Mouse (Mus musculus) heart, embryonic 13.5 days (tissue): ENCODE measurements around the gene Marveld1. TPM values are rescaled to one million over a fixed set of nuclear protein-coding genes. Genes with fewer than 3 reads are reported as not detected.

Source experiments
- ATAC-seq: fragments of 200-750 bp; cut with Nextera tagmentation; 2 replicates; pipeline ENCODE4 v1.8.0; 2017; ENCODE audit warnings: moderate TSS enrichment; ENCODE audit not compliant: insufficient number of reproducible peaks, low FRiP score, low TSS enrichment; ENCODE audit errors: extremely low read depth
- H3K27ac ChIP-seq: fragments of 300-500 bp; sonication (generic); replicated peaks from 2 replicates; pipeline ENCODE4 v1.5.1; 2015; ENCODE audit warnings: moderate library complexity, mild to moderate bottlenecking, inconsistent platforms
- H3K27me3 ChIP-seq: fragments of 300-500 bp; sonication (generic); replicated peaks from 2 replicates; pipeline ENCODE4 v1.6.1; 2015; ENCODE audit warnings: mild to moderate bottlenecking, inconsistent platforms
- H3K36me3 ChIP-seq: fragments of 300-500 bp; sonication (generic); 2 replicates; pipeline ENCODE4 v1.6.1; 2015; ENCODE audit warnings: mild to moderate bottlenecking, inconsistent platforms
- H3K4me1 ChIP-seq: fragments of 300-500 bp; sonication (generic); 2 replicates; pipeline ENCODE4 v1.6.1; 2015; ENCODE audit warnings: inconsistent platforms
- H3K4me2 ChIP-seq: fragments of 300-500 bp; sonication (generic); 2 replicates; pipeline ENCODE4 v1.6.1; 2015; ENCODE audit warnings: inconsistent platforms, mild to moderate bottlenecking, moderate library complexity
- H3K4me3 ChIP-seq: fragments of 300-500 bp; sonication (generic); 2 replicates; pipeline ENCODE4 v1.5.1; 2015; ENCODE audit warnings: moderate library complexity, mild to moderate bottlenecking, inconsistent platforms
- H3K9ac ChIP-seq: fragments of 300-500 bp; sonication (generic); 2 replicates; pipeline ENCODE4 v1.6.1; 2015; ENCODE audit warnings: inconsistent platforms, mild to moderate bottlenecking, moderate library complexity
- H3K9me3 ChIP-seq: fragments of 300-500 bp; sonication (generic); 2 replicates; pipeline ENCODE4 v1.6.1; 2016; ENCODE audit warnings: inconsistent platforms
- WGBS: fragments of 180-500 bp; shearing (Covaris S2); methylation state at CpG from one replicate; pipeline ENCODE4 v1.1.7; 2015; ENCODE audit warnings: mixed read lengths; 5-methylcytosine and 5-hydroxymethylcytosine counted together
- polyA plus RNA-seq: library from polyadenylated mRNA; unstranded; fragments of >200 nt; fragmentation: Nextera tagmentation; extraction: Ambion mirVana; gene quantifications from 2 replicates; pipeline ENCODE4 v1.2.1, GENCODE M21; 2015

Gene Marveld1
- polyA plus RNA-seq, 1 experiment from 2014 or later = 7.4 TPM

DNA sequence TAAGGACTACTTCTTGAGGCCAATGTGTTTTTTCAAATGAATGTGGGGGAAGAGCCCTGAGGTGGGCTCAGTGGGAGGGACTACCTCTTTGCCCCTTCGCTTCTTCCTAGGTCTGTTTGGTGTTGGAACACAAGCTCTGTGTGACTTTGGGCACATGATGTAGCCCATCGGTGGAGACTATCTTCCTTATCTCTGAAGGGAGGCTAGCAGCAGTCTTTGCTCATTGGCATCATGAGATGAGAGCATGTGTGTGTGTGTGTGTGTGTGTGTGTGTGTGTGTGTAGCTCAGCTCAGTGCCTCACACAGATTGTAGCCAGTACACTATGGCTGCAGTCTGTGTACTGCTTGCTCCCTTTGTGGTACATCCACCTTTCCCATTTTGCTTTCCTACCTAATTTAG lies 30.3 kb downstream of the Marveld1 start:
- H3K27me3 ChIP-seq = no peaks in the 10 kb centered on the region
- no peak overlapping the region for H3K4me3 ChIP-seq
- peaks cover 37% of the 10 kb centered on the region for H3K36me3 ChIP-seq
- no peak overlapping the region for H3K4me2 ChIP-seq
- H3K9me3 ChIP-seq = no peaks in the 10 kb centered on the region
- peaks cover 6% of the 10 kb centered on the region; the same call in 1 of the 2 replicates for H3K4me1 ChIP-seq
- 63% methylated on average over 2 of the region's 2 CpGs for WGBS
- H3K27ac ChIP-seq = no peak overlapping the region
- no peak for ATAC-seq
- H3K9ac ChIP-seq = no peak overlapping the region

DNA sequence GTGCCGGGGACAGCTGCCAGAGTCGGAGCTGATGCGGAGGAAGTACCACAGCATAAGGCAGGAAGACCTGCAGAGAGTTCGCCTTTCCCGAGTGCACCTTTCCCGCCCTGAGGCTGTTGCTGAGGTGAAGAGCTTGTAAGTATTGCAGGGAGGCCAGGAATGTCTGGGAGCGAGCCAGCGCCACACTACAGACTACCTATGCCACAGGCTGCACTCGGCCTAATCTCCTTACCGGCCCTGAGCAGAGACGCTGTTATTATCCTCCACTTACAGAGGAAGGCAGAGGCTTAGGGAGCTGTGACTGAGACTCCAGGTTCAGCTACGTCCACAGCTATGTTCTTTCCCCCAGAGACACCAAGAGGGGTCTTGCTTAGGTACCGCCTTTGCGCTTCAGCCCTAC lies 32.2 kb downstream of the Marveld1 start:
- no peak overlapping the region for H3K9ac ChIP-seq
- ATAC-seq = no peak
- H3K4me3 ChIP-seq = no peak overlapping the region
- H3K27me3 ChIP-seq = no peaks in the 10 kb centered on the region
- H3K36me3 ChIP-seq = peaks cover 56% of the 10 kb centered on the region
- WGBS = 86% methylated on average over 14 of the region's 14 CpGs
- peaks cover 5% of the 10 kb centered on the region; the same call in 1 of the 2 replicates for H3K4me1 ChIP-seq
- H3K27ac ChIP-seq = no peak overlapping the region
- no peaks in the 10 kb centered on the region for H3K9me3 ChIP-seq
- no peak overlapping the region for H3K4me2 ChIP-seq

DNA sequence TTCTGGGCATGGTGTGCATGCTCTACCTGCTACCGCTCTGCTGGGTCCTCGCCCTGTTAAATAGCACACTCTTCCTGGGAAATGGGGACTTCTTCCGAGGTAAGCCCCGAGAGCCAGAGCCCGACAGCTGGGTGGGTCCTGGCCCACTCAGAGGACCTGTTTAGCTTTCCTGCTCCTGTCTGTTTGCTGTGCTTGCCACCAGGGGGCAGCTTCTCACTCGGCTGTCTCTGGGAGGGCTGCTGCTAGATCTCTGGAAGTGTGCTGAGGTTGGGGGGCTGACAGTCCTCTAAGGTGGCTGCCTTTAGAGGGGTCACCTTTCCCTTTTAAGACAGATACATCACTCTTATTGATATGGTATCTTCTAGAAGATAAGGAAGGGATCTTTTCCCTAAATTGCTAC lies 35.5 kb downstream of the Marveld1 start:
- Histone ChIP-seq H3K27me3 (no peaks in the 10 kb centered on the region), H3K9me3 (no peaks in the 10 kb centered on the region), H3K4me2 (no peak overlapping the region), H3K9ac (no peak overlapping the region), H3K4me3 (no peak overlapping the region), H3K27ac (no peak overlapping the region), H3K36me3 (peaks cover 82% of the 10 kb centered on the region), H3K4me1 (no peaks in the 10 kb centered on the region)
- ATAC-seq = no peak
- 50% methylated on average over 6 of the region's 6 CpGs for WGBS

DNA sequence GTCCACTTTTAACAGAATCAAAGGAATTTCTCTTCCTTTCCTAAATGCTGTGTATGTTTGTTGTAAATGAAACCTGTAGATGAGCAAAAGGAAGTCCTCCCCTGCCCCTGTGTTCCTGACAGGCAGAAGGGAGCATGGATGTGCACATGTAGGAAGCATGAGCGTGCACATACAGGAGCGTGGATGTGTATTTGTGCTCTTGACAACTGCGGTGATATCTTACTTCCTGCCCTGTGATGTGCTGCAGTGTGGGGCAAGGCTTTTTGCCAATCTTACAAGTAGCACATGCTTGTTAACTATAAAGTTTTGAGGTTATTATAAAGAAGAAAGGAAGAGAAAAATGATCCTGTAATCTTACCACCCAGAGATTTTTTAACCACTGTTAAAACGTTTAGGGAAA lies 42.5 kb downstream of the Marveld1 start:
- 72% methylated on average over 4 of the region's 4 CpGs for WGBS
- H3K9ac ChIP-seq = no peak overlapping the region
- no peaks in the 10 kb centered on the region for H3K27me3 ChIP-seq
- peaks cover 74% of the 10 kb centered on the region for H3K36me3 ChIP-seq
- no peak overlapping the region for H3K4me2 ChIP-seq
- 0 out of 2 replicates have a peak, but pooled peaks cover 6% of the 10 kb centered on the region for H3K4me1 ChIP-seq
- no peaks in the 10 kb centered on the region for H3K9me3 ChIP-seq
- no peak overlapping the region for H3K27ac ChIP-seq
- no peak overlapping the region for H3K4me3 ChIP-seq
- ATAC-seq = no peak

DNA sequence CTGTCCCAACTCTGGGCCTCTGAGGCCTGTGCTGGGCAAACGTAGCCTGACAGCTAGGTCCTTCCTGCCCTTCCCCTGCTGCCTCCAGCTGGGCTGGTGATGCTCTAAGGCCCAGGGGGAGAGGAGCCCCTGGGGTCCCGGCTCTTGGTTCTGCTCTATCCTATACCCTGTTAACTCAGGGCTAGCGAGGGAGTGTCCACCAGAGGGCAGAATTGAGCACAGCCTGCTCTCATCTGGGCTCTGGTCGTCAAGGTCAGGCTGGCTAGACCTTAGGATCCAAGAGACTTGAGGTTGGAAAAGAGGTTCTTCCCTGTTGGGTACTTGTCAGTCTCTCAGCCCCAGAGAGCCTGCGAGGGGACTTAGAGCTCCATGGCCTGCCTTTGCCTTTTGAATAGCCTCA lies 43.3 kb downstream of the Marveld1 start:
- Histone ChIP-seq H3K4me1 (0 out of 2 replicates have a peak, but pooled peaks cover 6% of the 10 kb centered on the region), H3K27me3 (no peaks in the 10 kb centered on the region), H3K4me3 (no peak overlapping the region), H3K9me3 (no peaks in the 10 kb centered on the region), H3K36me3 (peaks cover 67% of the 10 kb centered on the region), H3K27ac (no peak overlapping the region), H3K9ac (no peak overlapping the region), H3K4me2 (no peak overlapping the region)
- ATAC-seq = no peak
- 22% methylated on average over 5 of the region's 5 CpGs for WGBS

DNA sequence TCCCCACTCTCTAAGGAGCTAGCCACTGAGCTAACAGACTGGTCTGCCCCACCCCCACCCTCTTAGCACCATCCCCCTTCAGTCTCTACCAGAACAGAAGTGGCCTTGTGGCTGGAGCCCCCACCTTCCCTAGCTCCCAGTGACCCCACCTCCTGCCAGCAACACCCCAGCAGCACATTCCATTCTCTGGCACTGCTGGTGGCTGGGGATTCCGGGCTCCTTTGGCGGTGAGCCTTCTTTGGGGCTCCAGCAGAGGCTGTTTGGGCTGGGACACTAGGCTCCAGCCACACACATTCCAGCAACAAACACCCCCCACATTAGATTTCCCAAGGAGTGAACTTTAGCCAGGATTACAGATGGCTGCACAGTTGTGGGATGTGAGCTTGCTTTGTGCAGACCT lies 46.1 kb downstream of the Marveld1 start:
- no peak for ATAC-seq
- 55% methylated on average over 2 of the region's 2 CpGs for WGBS
- no peak overlapping the region for H3K4me2 ChIP-seq
- H3K27ac ChIP-seq = no peak overlapping the region
- H3K4me1 ChIP-seq = 0 out of 2 replicates have a peak, but pooled peaks cover 6% of the 10 kb centered on the region
- peaks cover 45% of the 10 kb centered on the region for H3K36me3 ChIP-seq
- no peaks in the 10 kb centered on the region for H3K9me3 ChIP-seq
- no peak overlapping the region for H3K4me3 ChIP-seq
- no peak overlapping the region for H3K9ac ChIP-seq
- peaks cover 22% of the 10 kb centered on the region for H3K27me3 ChIP-seq

DNA sequence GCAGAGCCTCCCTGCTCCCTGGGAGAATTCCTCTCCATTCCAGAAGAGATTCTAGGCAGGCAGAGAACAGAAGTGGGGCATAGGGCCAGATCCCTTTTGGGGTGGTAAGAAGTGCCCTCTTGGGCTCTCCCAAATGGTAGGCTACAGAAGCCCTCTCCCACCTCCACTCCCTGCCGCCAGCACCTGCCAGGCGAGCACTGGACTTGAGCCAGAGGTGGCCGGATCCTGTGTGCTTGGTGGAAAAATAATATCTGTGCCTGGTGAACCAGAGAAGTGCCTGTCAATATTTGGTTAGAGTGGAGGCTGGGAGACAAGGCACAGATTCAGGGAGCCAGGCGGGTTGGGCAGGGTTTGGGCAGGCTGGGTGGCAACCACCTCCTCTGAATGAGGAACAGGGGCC lies 49.2 kb downstream of the Marveld1 start:
- Histone ChIP-seq H3K4me3 (no peak overlapping the region), H3K4me2 (no peak overlapping the region), H3K27me3 (peaks cover 53% of the 10 kb centered on the region), H3K9me3 (no peaks in the 10 kb centered on the region), H3K4me1 (peaks cover 11% of the 10 kb centered on the region), H3K27ac (no peak overlapping the region), H3K9ac (no peak overlapping the region), H3K36me3 (peaks cover 16% of the 10 kb centered on the region)
- WGBS = 74% methylated on average over 4 of the region's 4 CpGs
- ATAC-seq = no peak

DNA sequence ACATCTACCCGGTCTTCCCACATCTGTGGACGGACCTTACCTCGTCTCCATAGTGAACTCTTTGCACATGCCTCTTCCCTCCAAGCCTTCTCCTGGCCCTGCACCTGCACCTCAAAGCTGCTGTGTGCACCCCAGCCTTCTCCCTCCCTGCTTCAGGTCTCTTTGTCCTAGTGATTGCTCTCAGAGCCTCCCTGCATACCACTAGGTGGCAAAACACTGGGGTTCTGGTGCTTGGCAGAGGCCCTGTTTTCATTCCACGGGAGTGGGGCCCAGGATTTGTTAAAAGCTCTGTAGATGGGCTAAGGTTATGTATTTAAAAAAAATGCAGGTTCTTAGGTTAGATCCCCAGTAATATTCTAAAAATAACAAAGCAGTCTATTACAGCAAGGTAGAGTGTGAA lies 49.9 kb downstream of the Marveld1 start:
- H3K4me1 ChIP-seq = peaks cover 18% of the 10 kb centered on the region
- no peaks in the 10 kb centered on the region for H3K9me3 ChIP-seq
- no peak overlapping the region for H3K4me2 ChIP-seq
- peaks cover 60% of the 10 kb centered on the region for H3K27me3 ChIP-seq
- H3K4me3 ChIP-seq = no peak overlapping the region
- H3K27ac ChIP-seq = no peak overlapping the region
- 61% methylated on average over 4 of the region's 4 CpGs for WGBS
- H3K9ac ChIP-seq = no peak overlapping the region
- H3K36me3 ChIP-seq = peaks cover 9% of the 10 kb centered on the region
- ATAC-seq = no peak

DNA sequence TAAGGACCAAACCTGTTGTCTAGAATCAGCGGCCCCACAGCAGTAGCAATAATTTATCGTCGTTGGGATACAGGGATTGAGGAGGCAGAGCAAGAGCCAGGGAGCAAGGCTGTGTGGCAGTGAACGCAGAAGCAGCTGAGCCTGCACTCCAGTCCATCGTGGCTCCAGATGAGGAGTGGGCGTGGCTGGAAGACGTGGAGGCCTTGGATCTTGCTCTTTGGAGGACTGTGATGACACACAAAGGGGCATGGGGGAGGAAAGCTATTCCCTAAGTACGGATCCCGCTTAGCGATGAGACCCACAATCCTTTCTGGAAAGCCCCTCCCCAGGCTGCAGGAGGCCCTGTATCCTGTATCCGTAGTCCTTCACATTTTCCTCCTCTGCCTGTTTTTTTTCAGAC lies 50.8 kb downstream of the Marveld1 start:
- Histone ChIP-seq H3K27me3 (peaks cover 69% of the 10 kb centered on the region), H3K4me1 (peaks cover 21% of the 10 kb centered on the region)
- WGBS = 41% methylated on average over 11 of the region's 11 CpGs

More for the DNA sequence above, 50.8 kb downstream of the Marveld1 start:
- Histone ChIP-seq H3K4me2 (no peak overlapping the region), H3K36me3 (peaks cover under 1% of the 10 kb centered on the region), H3K27ac (no peak overlapping the region), H3K9me3 (no peaks in the 10 kb centered on the region), H3K9ac (no peak overlapping the region), H3K4me3 (no peak overlapping the region)
- no peak for ATAC-seq

Other genes starting within 250 kb of the Marveld1 start
- 780 and 862 TPM in 2 replicates for gene Pgam1, start 235.5 kb upstream of the Marveld1 start, polyA plus RNA-seq
- 46.5 and 47.1 TPM in 2 replicates for gene Exosc1, start 214.0 kb upstream of the Marveld1 start, polyA plus RNA-seq
- 55.3 and 57.5 TPM in 2 replicates for gene Zdhhc16, start 213.9 kb upstream of the Marveld1 start, polyA plus RNA-seq
- gene Mms19, start 166.2 kb upstream of the Marveld1 start, polyA plus RNA-seq = 17.2 and 22.1 TPM in 2 replicates
- 12.8 and 14.6 TPM in 2 replicates for gene Ubtd1, start 165.6 kb upstream of the Marveld1 start, polyA plus RNA-seq
- gene Ankrd2, start 111.4 kb upstream of the Marveld1 start, polyA plus RNA-seq = not detected in 2 replicates
- 0.44 and 1.4 TPM in 2 replicates for gene Hoga1, start 101.8 kb upstream of the Marveld1 start, polyA plus RNA-seq
- not detected in 2 replicates for gene 4933411K16Rik, start 95.2 kb upstream of the Marveld1 start, polyA plus RNA-seq
- gene Morn4, start 61.0 kb upstream of the Marveld1 start, polyA plus RNA-seq = 15.2 and 15.3 TPM in 2 replicates
- 14.5 and 16.9 TPM in 2 replicates for gene Pi4k2a, start 56.9 kb upstream of the Marveld1 start, polyA plus RNA-seq
- 30.6 and 34.2 TPM in 2 replicates for gene Avpi1, start 18.3 kb upstream of the Marveld1 start, polyA plus RNA-seq
- gene Zfyve27, start 16.6 kb downstream of the Marveld1 start, polyA plus RNA-seq = 20.2 and 22.2 TPM in 2 replicates
- gene Sfrp5, start 54.9 kb downstream of the Marveld1 start, polyA plus RNA-seq = 4.4 and 5.4 TPM in 2 replicates
- 0.22 and 0.25 TPM in 2 replicates for gene Golga7b, start 100.2 kb downstream of the Marveld1 start, polyA plus RNA-seq